Mouse (Mus musculus): Measurements from ENCODE around the gene Bmp8a. TPM values are rescaled to one million over a fixed set of nuclear protein-coding genes. Genes with fewer than 3 reads are reported as not detected.
"Not testable (repeated sequence)": the region's sequence is repeated elsewhere in the genome, so short reads cannot be mapped to it uniquely, and the experiment has no call there.

Bmp8a gene
- polyA plus RNA-seq, 1 experiment: not detected

DNA sequence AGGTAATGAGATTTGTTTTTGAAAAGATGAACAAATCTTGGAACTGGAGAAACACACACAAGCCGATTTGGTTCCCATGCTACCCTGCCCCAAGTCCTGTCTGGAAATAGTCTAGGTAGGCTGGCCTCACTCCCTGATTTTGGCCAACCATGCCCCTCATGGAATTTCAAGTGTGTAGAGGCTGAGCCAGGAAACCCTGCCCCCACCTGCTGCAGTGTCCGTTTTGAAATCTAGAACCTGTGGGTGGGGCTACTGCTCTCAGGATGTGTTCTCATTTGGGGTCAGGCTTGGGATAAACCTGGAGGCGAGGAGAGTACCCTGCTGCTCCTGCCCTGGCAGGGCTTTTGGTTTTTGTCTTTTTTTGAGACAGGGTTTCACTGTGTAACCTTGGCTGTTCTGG, 34.8 kb downstream of the Bmp8a start:
- Histone ChIP-seq H3K27ac (ENCODE audit: insufficient read depth, low read length) (no peak overlapping the region), H3K4me1 (ENCODE audit: control insufficient read depth, insufficient read depth, low read length) (no peaks in the 10 kb centered on the region), H3K4me3 (ENCODE audit: insufficient read depth, low read length) (no peak overlapping the region)
- TF ChIP-seq POLR2A (IDR thresholded peaks at IDR 0.05; ENCODE audit: low read depth, low read length) (no peak), CTCF (IDR thresholded peaks at IDR 0.05; ENCODE audit: borderline replicate concordance, insufficient read depth, low read length) (no peak)

- no peaks in the 10 kb centered on the region for H3K4me1 ChIP-seq (ENCODE audit: control insufficient read depth, insufficient read depth, low read length)
- no peak overlapping the region for H3K27ac ChIP-seq (ENCODE audit: insufficient read depth, low read length)
- no peak for TF ChIP-seq POLR2A (IDR thresholded peaks at IDR 0.05; ENCODE audit: low read depth, low read length)
- TF ChIP-seq CTCF (IDR thresholded peaks at IDR 0.05; ENCODE audit: borderline replicate concordance, insufficient read depth, low read length): no peak
- H3K4me3 ChIP-seq (ENCODE audit: insufficient read depth, low read length): no peak overlapping the region
Measured at GRCm38 (mm10) chr4:123306999-123307398, 36.1 kb downstream of the Bmp8a start.

DNA sequence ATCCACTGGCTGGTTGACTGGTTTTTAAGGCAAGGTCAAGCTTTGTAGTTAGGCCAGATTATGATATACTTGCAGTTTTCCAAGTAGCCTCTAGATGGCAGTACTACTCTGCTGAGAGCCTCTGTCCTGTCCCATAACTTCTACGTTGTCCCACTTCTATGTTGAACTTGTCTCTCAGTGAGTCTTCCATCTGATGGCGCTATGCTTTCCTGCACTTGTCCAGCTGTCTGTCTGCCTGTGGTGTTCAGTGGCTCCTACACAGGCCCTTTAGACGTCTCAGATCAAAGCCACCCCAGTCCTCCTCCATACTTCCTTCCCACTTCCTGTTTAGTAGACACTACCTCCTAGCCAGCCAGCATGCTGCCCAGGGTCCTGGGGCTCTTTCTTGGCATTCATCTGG, 37.3 kb downstream of the Bmp8a start:
- no peak overlapping the region for H3K27ac ChIP-seq (ENCODE audit: insufficient read depth, low read length)
- no peak overlapping the region for H3K4me3 ChIP-seq (ENCODE audit: insufficient read depth, low read length)
- no peaks in the 10 kb centered on the region for H3K4me1 ChIP-seq (ENCODE audit: control insufficient read depth, insufficient read depth, low read length)
- TF ChIP-seq CTCF (IDR thresholded peaks at IDR 0.05; ENCODE audit: borderline replicate concordance, insufficient read depth, low read length) (0 out of 2 replicates have a peak, but pooled peaks have one; percentile 4), POLR2A (IDR thresholded peaks at IDR 0.05; ENCODE audit: low read depth, low read length) (no peak)

DNA sequence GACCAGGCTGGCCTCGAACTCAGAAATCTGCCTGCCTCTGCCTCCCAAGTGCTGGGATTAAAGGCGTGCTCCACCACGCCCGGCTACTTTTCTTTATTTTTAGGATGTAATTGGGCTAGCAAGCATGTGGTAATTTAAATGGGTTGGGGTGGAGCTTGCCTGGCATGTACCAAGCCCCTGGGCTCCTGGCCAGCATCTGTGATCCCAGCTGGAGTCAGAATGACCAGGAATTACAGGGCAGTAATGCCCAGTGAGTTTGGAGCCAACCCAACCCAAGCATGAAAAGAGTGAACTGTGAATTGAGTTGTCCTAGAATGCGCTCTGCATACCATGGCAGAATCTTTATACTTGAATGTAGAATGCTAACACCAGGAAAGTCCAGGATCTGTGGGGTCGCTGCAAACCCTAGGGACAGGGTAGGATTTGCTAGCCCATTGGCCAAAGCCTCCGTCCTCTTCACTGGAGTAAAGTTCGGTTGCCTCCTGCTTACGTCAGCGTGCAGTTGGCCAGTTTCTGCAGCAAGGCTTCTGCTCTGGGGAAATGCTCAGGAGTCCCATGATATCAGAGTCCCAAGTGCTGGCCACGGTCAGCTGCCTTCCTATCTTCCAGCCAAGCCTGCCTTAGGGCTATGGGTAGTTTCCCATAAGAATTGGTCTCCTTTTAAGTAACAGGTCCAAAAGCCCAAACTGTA, 43.9 kb downstream of the Bmp8a start:
- TF ChIP-seq POLR2A (IDR thresholded peaks at IDR 0.05; ENCODE audit: low read depth, low read length): no peak
- TF ChIP-seq CTCF (IDR thresholded peaks at IDR 0.05; ENCODE audit: borderline replicate concordance, insufficient read depth, low read length): no peak
- Histone ChIP-seq H3K27ac (ENCODE audit: insufficient read depth, low read length) (no peak overlapping the region), H3K4me1 (ENCODE audit: control insufficient read depth, insufficient read depth, low read length) (no peaks in the 10 kb centered on the region), H3K4me3 (ENCODE audit: insufficient read depth, low read length) (no peak overlapping the region)

DNA sequence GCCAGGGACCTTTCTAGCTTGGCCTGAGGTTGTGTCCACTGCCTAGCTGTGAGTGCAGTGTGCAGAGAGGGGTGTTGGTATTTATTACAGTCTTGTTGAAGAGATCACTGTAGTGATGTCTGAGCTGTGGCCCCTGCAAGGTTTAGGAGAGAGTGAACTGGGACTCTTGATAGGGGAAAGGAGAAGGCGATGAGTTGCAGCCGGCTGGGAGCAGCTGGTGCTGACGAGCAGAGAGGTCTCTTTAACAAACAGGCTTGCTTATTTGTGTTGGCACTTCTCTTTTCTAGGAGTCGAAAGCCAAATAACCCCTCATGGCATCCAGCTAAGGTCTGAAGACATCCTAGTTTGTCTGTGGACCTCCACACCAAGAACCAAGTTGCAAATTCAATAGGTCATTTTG, 44.8 kb downstream of the Bmp8a start:
- Histone ChIP-seq H3K27ac (ENCODE audit: insufficient read depth, low read length) (no peak overlapping the region), H3K4me1 (ENCODE audit: control insufficient read depth, insufficient read depth, low read length) (no peaks in the 10 kb centered on the region), H3K4me3 (ENCODE audit: insufficient read depth, low read length) (no peak overlapping the region)
- TF ChIP-seq POLR2A (IDR thresholded peaks at IDR 0.05; ENCODE audit: low read depth, low read length) (no peak), CTCF (IDR thresholded peaks at IDR 0.05; ENCODE audit: borderline replicate concordance, insufficient read depth, low read length) (no peak)

GRCm38 (mm10) chr4:123297195-123297960, 45.7 kb downstream of the Bmp8a start:
- TF ChIP-seq CTCF (IDR thresholded peaks at IDR 0.05; ENCODE audit: borderline replicate concordance, insufficient read depth, low read length) (no peak), POLR2A (IDR thresholded peaks at IDR 0.05; ENCODE audit: low read depth, low read length) (no peak)
- Histone ChIP-seq H3K27ac (ENCODE audit: insufficient read depth, low read length) (no peak overlapping the region), H3K4me1 (ENCODE audit: control insufficient read depth, insufficient read depth, low read length) (no peaks in the 10 kb centered on the region), H3K4me3 (ENCODE audit: insufficient read depth, low read length) (no peak overlapping the region)

DNA sequence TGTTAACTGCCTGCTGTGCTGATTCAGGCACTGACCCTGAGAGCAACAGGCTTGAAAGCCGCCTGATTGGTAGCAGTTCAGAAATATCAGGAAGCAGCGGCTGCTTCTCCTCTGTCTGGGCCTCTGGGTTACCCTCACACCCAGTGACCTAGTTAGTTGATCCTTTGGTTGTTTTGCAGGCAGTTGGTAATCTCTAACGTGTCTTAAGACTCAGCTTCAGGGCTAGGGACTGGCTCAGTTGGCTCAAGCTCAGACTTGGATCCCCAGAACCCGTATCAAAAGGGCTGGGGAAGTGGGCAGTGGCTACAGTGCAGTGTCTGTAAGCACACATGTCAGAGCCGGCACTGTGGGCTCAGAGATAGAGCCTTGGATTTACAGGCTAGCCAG, 46.9 kb downstream of the Bmp8a start:
- TF ChIP-seq CTCF (IDR thresholded peaks at IDR 0.05; ENCODE audit: borderline replicate concordance, insufficient read depth, low read length) (no peak), POLR2A (IDR thresholded peaks at IDR 0.05; ENCODE audit: low read depth, low read length) (no peak)
- no peak overlapping the region for H3K27ac ChIP-seq (ENCODE audit: insufficient read depth, low read length)
- H3K4me1 ChIP-seq (ENCODE audit: control insufficient read depth, insufficient read depth, low read length): no peaks in the 10 kb centered on the region
- no peak overlapping the region for H3K4me3 ChIP-seq (ENCODE audit: insufficient read depth, low read length)

GRCm38 (mm10) chr4:123295516-123296147, 47.4 kb downstream of the Bmp8a start:
- Histone ChIP-seq H3K4me3 (ENCODE audit: insufficient read depth, low read length) (no peak overlapping the region), H3K4me1 (ENCODE audit: control insufficient read depth, insufficient read depth, low read length) (no peaks in the 10 kb centered on the region), H3K27ac (ENCODE audit: insufficient read depth, low read length) (no peak overlapping the region)
- TF ChIP-seq CTCF (IDR thresholded peaks at IDR 0.05; ENCODE audit: borderline replicate concordance, insufficient read depth, low read length) (no peak), POLR2A (IDR thresholded peaks at IDR 0.05; ENCODE audit: low read depth, low read length) (no peak)

- H3K27ac ChIP-seq (ENCODE audit: insufficient read depth, low read length); H3K4me3 ChIP-seq (ENCODE audit: insufficient read depth, low read length); H3K4me1 ChIP-seq (ENCODE audit: control insufficient read depth, insufficient read depth, low read length): not testable (repeated sequence)
Measured at GRCm38 (mm10) chr4:123295026-123295425, 48.0 kb downstream of the Bmp8a start.
